In genomic region chr3:116361101-116361500, GRCm38 (mm10) we compare ENCODE assay signal across 24 mouse cellular contexts.
"Had no signal": no experiment of that assay in that cellular context is flagged by ENCODE, and none has a peak within 500 bp of the region (broad histone marks: within the 10 kb centered on the region; RNA-seq: fewer than 3 reads in every experiment).

No protein-coding gene starts in this region.

- H3K9ac ChIP-seq: embryonic facial prominence, embryonic 12.5 days; embryonic facial prominence, embryonic 13.5 days; embryonic facial prominence, embryonic 15.5 days; forebrain, embryonic 12.5 days; forebrain, embryonic 13.5 days; forebrain, embryonic 15.5 days; forebrain, postnatal 0 days had no signal

- H3K36me3 ChIP-seq: embryonic facial prominence, embryonic 15.5 days; forebrain, embryonic 15.5 days had no signal

- H3K27ac ChIP-seq: embryonic facial prominence, embryonic 10.5 days; embryonic facial prominence, embryonic 12.5 days; embryonic facial prominence, embryonic 13.5 days; embryonic facial prominence, embryonic 15.5 days; forebrain, embryonic 10.5 days; forebrain, embryonic 12.5 days; forebrain, embryonic 13.5 days; forebrain, embryonic 15.5 days; gastrocnemius, adult 2 months; heart, embryonic 10.5 days had no signal

- H3K4me3 ChIP-seq: embryonic facial prominence, embryonic 10.5 days; embryonic facial prominence, embryonic 12.5 days; embryonic facial prominence, embryonic 13.5 days; embryonic facial prominence, embryonic 15.5 days; erythroblast, embryonic 14.5 days; forebrain, embryonic 10.5 days; forebrain, embryonic 12.5 days; forebrain, embryonic 13.5 days; forebrain, embryonic 15.5 days; gastrocnemius, adult 2 months; heart, embryonic 10.5 days had no signal

- H3K4me1 ChIP-seq: embryonic facial prominence, embryonic 10.5 days; embryonic facial prominence, embryonic 12.5 days; embryonic facial prominence, embryonic 13.5 days; forebrain, embryonic 10.5 days; forebrain, embryonic 12.5 days; forebrain, embryonic 13.5 days; forebrain, embryonic 15.5 days; heart, embryonic 10.5 days had no signal

- DNase-seq: cerebellum, adult 8-10 months; cerebellum, adult 9-10 months; cerebellum, postnatal 10 days; cerebellum, postnatal 14 days; cerebellum, postnatal 25 days; cerebellum, postnatal 36 days; embryo, embryonic 11 days; forebrain, postnatal 0 days; gastrocnemius, adult 2 months; gastrocnemius, postnatal 10 days; gastrocnemius, postnatal 14 days; gastrocnemius, postnatal 25 days; gastrocnemius, postnatal 36 days; heart, adult 18-20 months had no signal

- H3K27me3 ChIP-seq: embryonic facial prominence, embryonic 12.5 days; embryonic facial prominence, embryonic 13.5 days; embryonic facial prominence, embryonic 15.5 days; forebrain, embryonic 12.5 days; forebrain, embryonic 13.5 days; forebrain, embryonic 15.5 days had no signal
